ENCODE assay signal across 8 mouse cellular contexts in genomic region chr6:31318506-31318905, GRCm38 (mm10).
DNase-seq lines count a peak whose midpoint lies in the region; ATAC-seq and TF ChIP-seq lines count a peak whose summit lies in the region.

No protein-coding gene starts in this region.

- DNase-seq in midbrain, embryonic 10.5 days (ENCODE audit: low spot score): peak; percentile 44
- peak; percentile 50 for DNase-seq in embryonic facial prominence, embryonic 14.5 days (ENCODE audit: low spot score)
- DNase-seq in heart, postnatal 0 days (ENCODE audit: low spot score): peak; percentile 28
- DNase-seq in kidney, postnatal 14 days: peak; percentile 90
- no peak for DNase-seq in adipocyte (ENCODE audit: low spot score)

- no peak for TF ChIP-seq EP300 in heart, postnatal 0 days (IDR thresholded peaks at IDR 0.05; ENCODE audit: low read depth)

- peak overlapping the region; percentile 36 for H3K4me3 ChIP-seq in midbrain, embryonic 10.5 days
- H3K4me3 ChIP-seq in midbrain, embryonic 15.5 days: no peak overlapping the region
- H3K4me3 ChIP-seq in embryonic facial prominence, embryonic 14.5 days (ENCODE audit: low read depth, low read length): peak overlapping the region; percentile 14; the same call in 1 of the 2 replicates
- H3K4me3 ChIP-seq in heart, postnatal 0 days (ENCODE audit: low read depth, low read length): peak overlapping the region; percentile 23
- H3K4me3 ChIP-seq in stomach, embryonic 14.5 days (ENCODE audit: low read depth, low read length): peak overlapping the region; percentile 7; the same call in 1 of the 2 replicates

- H3K27me3 ChIP-seq in midbrain, embryonic 10.5 days (ENCODE audit: low read depth, poor library complexity, severe bottlenecking): peaks cover 18% of the 10 kb centered on the region
- no peaks in the 10 kb centered on the region for H3K27me3 ChIP-seq in midbrain, embryonic 15.5 days (replicated peaks)
- H3K27me3 ChIP-seq in embryonic facial prominence, embryonic 14.5 days (replicated peaks; ENCODE audit: control insufficient read depth, insufficient read depth, low read length): no peaks in the 10 kb centered on the region
- H3K27me3 ChIP-seq in heart, postnatal 0 days (ENCODE audit: control insufficient read depth, insufficient read depth, low read length): no peaks in the 10 kb centered on the region
- no peaks in the 10 kb centered on the region for H3K27me3 ChIP-seq in stomach, embryonic 14.5 days (ENCODE audit: control insufficient read depth, insufficient read depth, low read length)

- peaks cover 23% of the 10 kb centered on the region for H3K4me1 ChIP-seq in midbrain, embryonic 10.5 days
- peaks cover 2% of the 10 kb centered on the region for H3K4me1 ChIP-seq in midbrain, embryonic 15.5 days
- H3K4me1 ChIP-seq in embryonic facial prominence, embryonic 14.5 days (ENCODE audit: control insufficient read depth, insufficient read depth, low read length): peaks cover 19% of the 10 kb centered on the region
- H3K4me1 ChIP-seq in heart, postnatal 0 days (ENCODE audit: control insufficient read depth, insufficient read depth): peaks cover 33% of the 10 kb centered on the region
- H3K4me1 ChIP-seq in stomach, embryonic 14.5 days (ENCODE audit: control insufficient read depth, insufficient read depth, low read length): peaks cover 9% of the 10 kb centered on the region; the same call in 1 of the 2 replicates

- no peaks in the 10 kb centered on the region for H3K36me3 ChIP-seq in midbrain, embryonic 10.5 days
- no peaks in the 10 kb centered on the region for H3K36me3 ChIP-seq in midbrain, embryonic 15.5 days (replicated peaks)
- H3K36me3 ChIP-seq in embryonic facial prominence, embryonic 14.5 days (ENCODE audit: control insufficient read depth, insufficient read depth, low read length): no peaks in the 10 kb centered on the region
- no peaks in the 10 kb centered on the region for H3K36me3 ChIP-seq in heart, postnatal 0 days (replicated peaks; ENCODE audit: control insufficient read depth, insufficient read depth, low read length)
- H3K36me3 ChIP-seq in stomach, embryonic 14.5 days (ENCODE audit: control insufficient read depth, insufficient read depth, low read length): no peaks in the 10 kb centered on the region

- H3K9ac ChIP-seq in midbrain, embryonic 15.5 days: no peak overlapping the region
- H3K9ac ChIP-seq in embryonic facial prominence, embryonic 14.5 days (ENCODE audit: low read depth, low read length): no peak overlapping the region
- no peak overlapping the region for H3K9ac ChIP-seq in heart, postnatal 0 days (replicated peaks; ENCODE audit: low read depth, low read length)
- H3K9ac ChIP-seq in stomach, embryonic 14.5 days (replicated peaks; ENCODE audit: low read depth, low read length): no peak overlapping the region

- H3K9me3 ChIP-seq in midbrain, embryonic 10.5 days (replicated peaks): no peaks in the 10 kb centered on the region
- no peaks in the 10 kb centered on the region for H3K9me3 ChIP-seq in midbrain, embryonic 15.5 days
- no peaks in the 10 kb centered on the region for H3K9me3 ChIP-seq in embryonic facial prominence, embryonic 14.5 days (ENCODE audit: control insufficient read depth, low read length)
- H3K9me3 ChIP-seq in heart, postnatal 0 days (replicated peaks; ENCODE audit: control insufficient read depth, low read length): no peaks in the 10 kb centered on the region
- H3K9me3 ChIP-seq in stomach, embryonic 14.5 days (ENCODE audit: control insufficient read depth, low read depth, low read length): no peaks in the 10 kb centered on the region

- H3K27ac ChIP-seq in midbrain, embryonic 10.5 days (replicated peaks): peak overlapping the region; percentile 46; the same call in 1 of the 2 replicates
- H3K27ac ChIP-seq in midbrain, embryonic 15.5 days: no peak overlapping the region
- H3K27ac ChIP-seq in embryonic facial prominence, embryonic 14.5 days (replicated peaks; ENCODE audit: low read depth, low read length): no peak overlapping the region
- H3K27ac ChIP-seq in heart, postnatal 0 days (ENCODE audit: low read depth): no peak overlapping the region
- H3K27ac ChIP-seq in stomach, embryonic 14.5 days (ENCODE audit: low read length): no peak overlapping the region

- no peak overlapping the region for H3K4me2 ChIP-seq in midbrain, embryonic 15.5 days
- H3K4me2 ChIP-seq in embryonic facial prominence, embryonic 14.5 days (ENCODE audit: low read depth, low read length): peak overlapping the region; percentile 39
- peak overlapping the region; percentile 52 for H3K4me2 ChIP-seq in heart, postnatal 0 days (ENCODE audit: low read depth, low read length)
- H3K4me2 ChIP-seq in stomach, embryonic 14.5 days (replicated peaks; ENCODE audit: low read depth, low read length): peak overlapping the region; percentile 38

- 4% methylated on average over 11 of the region's 11 CpGs for WGBS in midbrain, embryonic 10.5 days
- WGBS in midbrain, embryonic 15.5 days: 6% methylated on average over 11 of the region's 11 CpGs
- WGBS in embryonic facial prominence, embryonic 14.5 days: 3% methylated on average over 11 of the region's 11 CpGs
- 4% methylated on average over 11 of the region's 11 CpGs for WGBS in heart, postnatal 0 days
- 3% methylated on average over 11 of the region's 11 CpGs for WGBS in stomach, embryonic 14.5 days

- TF ChIP-seq CTCF in heart, postnatal 0 days (IDR thresholded peaks at IDR 0.05; ENCODE audit: low read depth): peak; percentile 52

- ATAC-seq in midbrain, embryonic 15.5 days (replicated peaks): no peak
- peak; percentile 55; the same call in 1 of the 2 replicates for ATAC-seq in embryonic facial prominence, embryonic 14.5 days (ENCODE audit: low read depth)
- ATAC-seq in heart, postnatal 0 days (ENCODE audit: insufficient read depth, low read depth): peak; percentile 74
- ATAC-seq in megakaryocyte, adult 5-6 weeks (ENCODE audit: poor library complexity, severe bottlenecking): peak; percentile 78
- ATAC-seq in stomach, embryonic 14.5 days (ENCODE audit: insufficient number of reproducible peaks, insufficient read depth, low FRiP score, low read depth): peak; percentile 67; the same call in 1 of the 2 replicates
